ENCODE assay signal across 10 mouse cellular contexts in the genomic region with DNA sequence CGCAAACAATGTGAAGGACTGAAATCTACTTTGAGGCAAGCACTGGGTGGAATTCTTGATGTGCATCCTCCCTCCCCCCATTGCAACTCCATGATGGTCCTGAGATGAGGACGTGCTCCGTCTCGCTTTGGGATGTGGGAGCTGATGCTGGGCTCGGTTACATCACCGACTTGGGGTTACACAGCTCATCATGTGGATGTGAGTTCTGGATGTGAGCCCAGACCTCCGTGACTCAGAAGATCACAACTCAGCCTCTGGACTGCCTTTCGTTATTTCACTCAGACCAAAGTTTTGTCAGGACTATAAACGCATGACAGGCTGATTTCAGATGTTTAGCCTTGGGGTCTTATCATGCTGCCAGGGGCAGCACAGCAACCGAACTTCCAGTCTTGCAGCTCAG. TPM values are rescaled to one million over a fixed set of nuclear protein-coding genes. Genes with fewer than 3 reads are reported as not detected.
A peak's percentile ranks its signal among the peaks of the same experiment; 100 is the strongest.
DNase-seq lines count a peak whose midpoint lies in the region; ATAC-seq and TF ChIP-seq lines count a peak whose summit lies in the region.
"Had no signal": no experiment of that assay in that cellular context is flagged by ENCODE, and none has a peak within 500 bp of the region (broad histone marks: within the 10 kb centered on the region; RNA-seq: fewer than 3 reads in every experiment).

No protein-coding gene starts in this region.

- no peak for TF ChIP-seq CTCF in lung, postnatal 0 days (IDR thresholded peaks at IDR 0.05)

- no peak overlapping the region for H3K27ac ChIP-seq in heart, embryonic 11.5 days (ENCODE audit: low read depth, low read length)
- peak overlapping the region; percentile 31; the same call in 1 of the 2 replicates for H3K27ac ChIP-seq in heart, embryonic 12.5 days (ENCODE audit: poor library complexity, severe bottlenecking)
- H3K27ac ChIP-seq in lung, postnatal 0 days (ENCODE audit: low read length), result no peak overlapping the region
- no peak overlapping the region for H3K27ac ChIP-seq in hindbrain, embryonic 16.5 days (ENCODE audit: low read depth, low read length)

- H3K4me1 ChIP-seq in heart, embryonic 11.5 days (ENCODE audit: control insufficient read depth, insufficient read depth, low read length), result peaks cover 46% of the 10 kb centered on the region
- H3K4me1 ChIP-seq in heart, embryonic 12.5 days (replicated peaks), result peaks cover 52% of the 10 kb centered on the region
- H3K4me1 ChIP-seq in lung, postnatal 0 days (ENCODE audit: insufficient read depth, low read depth, low read length), result peaks cover 4% of the 10 kb centered on the region; the same call in 1 of the 2 replicates
- H3K4me1 ChIP-seq in hindbrain, embryonic 16.5 days (ENCODE audit: control insufficient read depth, insufficient read depth, low read depth, low read length), result peaks cover 12% of the 10 kb centered on the region

- H3K9me3 ChIP-seq in heart, embryonic 11.5 days (replicated peaks; ENCODE audit: control insufficient read depth, low read length), result no peaks in the 10 kb centered on the region
- H3K9me3 ChIP-seq in heart, embryonic 12.5 days (replicated peaks), result no peaks in the 10 kb centered on the region
- H3K9me3 ChIP-seq in lung, postnatal 0 days (ENCODE audit: low read length), result no peaks in the 10 kb centered on the region
- no peaks in the 10 kb centered on the region for H3K9me3 ChIP-seq in hindbrain, embryonic 16.5 days (ENCODE audit: control insufficient read depth, low read length)

- no peak overlapping the region for H3K4me2 ChIP-seq in heart, embryonic 11.5 days
- no peak overlapping the region for H3K4me2 ChIP-seq in heart, embryonic 12.5 days
- no peak overlapping the region for H3K4me2 ChIP-seq in lung, postnatal 0 days (replicated peaks; ENCODE audit: low read depth, low read length)
- no peak overlapping the region for H3K4me2 ChIP-seq in hindbrain, embryonic 16.5 days (ENCODE audit: low read length)

- no peak overlapping the region for H3K4me3 ChIP-seq in heart, embryonic 11.5 days (ENCODE audit: low read depth, low read length)
- H3K4me3 ChIP-seq in heart, embryonic 12.5 days, result no peak overlapping the region
- no peak overlapping the region for H3K4me3 ChIP-seq in lung, postnatal 0 days (ENCODE audit: low read depth, low read length)
- H3K4me3 ChIP-seq in hindbrain, embryonic 16.5 days (ENCODE audit: low read length), result no peak overlapping the region

- no peak for ATAC-seq in heart, embryonic 11.5 days (replicated peaks; ENCODE audit: insufficient number of reproducible peaks, low FRiP score, low TSS enrichment)
- ATAC-seq in heart, embryonic 12.5 days (ENCODE audit: insufficient number of reproducible peaks, low FRiP score), result no peak
- peak; percentile 52 for ATAC-seq in lung, postnatal 0 days
- no peak for ATAC-seq in hindbrain, embryonic 16.5 days
- ATAC-seq: CD4-positive, CD25-positive, alpha-beta regulatory T cell, adult 4 months had no signal

- no peaks in the 10 kb centered on the region for H3K36me3 ChIP-seq in heart, embryonic 11.5 days (ENCODE audit: control insufficient read depth, insufficient read depth, low read length)
- H3K36me3 ChIP-seq in heart, embryonic 12.5 days, result no peaks in the 10 kb centered on the region
- H3K36me3 ChIP-seq in lung, postnatal 0 days (ENCODE audit: insufficient read depth, low read length), result no peaks in the 10 kb centered on the region
- H3K36me3 ChIP-seq in hindbrain, embryonic 16.5 days (ENCODE audit: control insufficient read depth, insufficient read depth, low read length), result no peaks in the 10 kb centered on the region

- H3K27me3 ChIP-seq in heart, embryonic 11.5 days (ENCODE audit: control insufficient read depth, insufficient read depth, low read length), result no peaks in the 10 kb centered on the region
- H3K27me3 ChIP-seq in heart, embryonic 12.5 days (replicated peaks), result no peaks in the 10 kb centered on the region
- H3K27me3 ChIP-seq in lung, postnatal 0 days (replicated peaks; ENCODE audit: insufficient read depth, low read length), result no peaks in the 10 kb centered on the region
- H3K27me3 ChIP-seq in hindbrain, embryonic 16.5 days (replicated peaks; ENCODE audit: control insufficient read depth, insufficient read depth, low read length), result no peaks in the 10 kb centered on the region

- intact Hi-C loops in left cerebral cortex, postnatal 14 days (cut with DNase I), result no loop called here

- peak; percentile 98 for DNase-seq in heart, adult 11 months
- peak; percentile 86 for DNase-seq in adipocyte (ENCODE audit: low spot score)
- peak; percentile 82 for DNase-seq in lung, postnatal 0 days (ENCODE audit: low spot score)
- DNase-seq in left cerebral cortex, postnatal 14 days (ENCODE audit: low spot score in 2 of 2), result no peak
- no peak for DNase-seq in testis, postnatal 10 days (ENCODE audit: low spot score)
- DNase-seq: cerebellum, adult 2 months had no signal

- TF ChIP-seq EP300 in lung, postnatal 0 days (IDR thresholded peaks at IDR 0.05), result no peak

- no peak overlapping the region for H3K9ac ChIP-seq in heart, embryonic 11.5 days (ENCODE audit: low read depth, low read length)
- H3K9ac ChIP-seq in heart, embryonic 12.5 days, result no peak overlapping the region
- no peak overlapping the region for H3K9ac ChIP-seq in lung, postnatal 0 days (replicated peaks; ENCODE audit: low read depth)
- H3K9ac ChIP-seq in hindbrain, embryonic 16.5 days (ENCODE audit: low read depth, low read length), result no peak overlapping the region

- 60% methylated on average over 10 of the region's 10 CpGs for WGBS in heart, embryonic 11.5 days (ENCODE audit: insufficient replicate concordance)
- 50% methylated on average over 10 of the region's 10 CpGs for WGBS in heart, embryonic 12.5 days
- 46% methylated on average over 10 of the region's 10 CpGs for WGBS in lung, postnatal 0 days
- 75% methylated on average over 10 of the region's 10 CpGs for WGBS in hindbrain, embryonic 16.5 days

RNA-seq across cellular contexts. Expression of a gene that starts 4.3 kb away (rescaled TPM):
- 3.9 TPM in 2 replicates for polyA plus RNA-seq in heart, embryonic 11.5 days (2014; fragmentation: Nextera tagmentation; extraction: Ambion mirVana)
- 3.3 and 3.4 TPM in 2 replicates for polyA plus RNA-seq in heart, embryonic 12.5 days (2016; fragmentation: Nextera tagmentation; extraction: Ambion mirVana)
- polyA plus RNA-seq in lung, postnatal 0 days (2015; fragmentation: Nextera tagmentation; extraction: Ambion mirVana), result 0.85 and 0.87 TPM in 2 replicates
- total RNA-seq in left cerebral cortex, postnatal 14 days (2021), result 100 to 1,000 TPM; 180 to 201 TPM
- 43.6 and 44.3 TPM in 2 replicates for polyA plus RNA-seq in hindbrain, embryonic 16.5 days (2015; fragmentation: Nextera tagmentation; extraction: Ambion mirVana)

Comparison
In these comparisons a context has a peak if more than half of its experiments do, and no peak if none do; other contexts are left out.
1. DNase-seq: peak in heart, adult 11 months (single experiment), adipocyte (single experiment) and lung, postnatal 0 days (single experiment); none in left cerebral cortex, postnatal 14 days (0 of 2) and testis, postnatal 10 days (single experiment).